Mouse (Mus musculus) gastrocnemius, postnatal 4 days (tissue): ENCODE measurements around the gene Spata31d1d. TPM values are rescaled to one million over a fixed set of nuclear protein-coding genes. Genes with fewer than 3 reads are reported as not detected.

Experiments used
- DNase-seq, 2 experiments: peaks; one replicate each; pipeline ENCODE4 v3.0.0; 2021 to 2022; ENCODE audit warnings: low spot score in 2 of 2, mixed read lengths in 2 of 2
- total RNA-seq, 2 experiments: library from RNA; stranded (reverse); gene quantifications; 2 replicates each; pipeline ENCODE4 v1.2.3; 2021

Spata31d1d gene
- total RNA-seq, 2 experiments from 2014 or later, result not detected

GRCm38 (mm10) chr13:59679908-59680307, 51.6 kb downstream of the Spata31d1d start:
- no peak for DNase-seq

DNA sequence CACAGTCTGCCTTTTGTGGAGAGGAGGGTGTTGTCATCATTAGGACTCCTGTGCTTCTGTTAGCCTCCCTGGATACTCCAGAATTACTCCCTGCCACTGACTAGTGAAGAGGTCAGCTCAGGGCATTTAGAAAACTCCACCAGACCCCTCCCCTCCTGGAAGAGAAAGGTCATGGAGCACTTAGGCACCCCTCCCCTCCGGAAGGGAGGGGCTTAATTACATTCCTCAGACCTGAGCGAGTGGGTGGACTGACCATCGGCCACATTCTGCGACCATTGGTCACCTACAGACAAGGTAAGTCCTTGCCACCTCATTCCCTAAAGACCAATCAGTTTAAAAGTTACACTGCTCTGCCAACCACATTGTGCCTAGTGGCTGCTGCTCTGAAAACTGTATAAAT, 52.2 kb downstream of the Spata31d1d start:
- DNase-seq, result no peak

DNA sequence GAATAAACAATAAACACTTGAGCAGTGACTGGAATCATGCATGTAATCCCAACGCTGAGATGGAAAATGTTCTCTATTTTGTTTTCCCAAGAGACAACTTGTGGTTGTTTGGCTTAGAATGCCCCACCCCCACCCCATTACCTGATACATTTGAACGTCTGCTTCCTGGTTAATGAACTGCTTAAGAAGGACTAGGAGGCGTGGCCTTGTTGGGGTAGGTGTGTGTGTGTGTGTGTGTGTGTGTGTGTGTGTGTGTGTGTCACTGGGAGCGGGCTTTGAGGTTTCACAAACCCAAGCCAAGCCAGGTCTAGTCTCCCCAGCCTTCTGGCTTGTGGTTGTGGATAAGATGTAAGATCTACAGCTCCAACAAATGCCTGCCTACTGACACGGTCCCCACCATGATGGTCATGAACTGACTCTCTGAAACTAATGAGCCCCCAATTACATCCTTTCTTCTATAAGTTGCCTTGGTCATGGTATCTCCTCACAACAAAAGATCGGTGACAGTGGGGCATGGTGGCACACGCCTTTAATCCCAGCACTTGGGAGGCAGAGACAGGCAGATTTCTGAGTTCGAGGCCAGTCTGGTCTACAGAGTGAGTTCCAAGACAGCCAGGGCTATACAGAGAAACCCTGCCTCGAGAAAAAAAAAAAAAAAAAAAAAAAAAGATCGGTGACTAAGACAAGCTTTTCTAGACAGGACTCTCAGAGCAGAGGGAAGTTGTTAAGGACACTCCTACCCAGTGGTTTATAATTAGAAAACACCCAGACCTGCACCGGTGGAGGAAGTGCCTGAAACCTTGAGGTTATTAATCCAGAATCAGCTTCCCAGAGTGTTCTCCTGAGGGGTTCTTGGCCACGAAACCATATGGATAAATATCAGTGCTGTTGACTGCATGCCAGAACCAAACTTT, 55.0 kb downstream of the Spata31d1d start:
- DNase-seq, result peak; percentile 33 to 64

Other genes with a start within 250 kb of the Spata31d1d start
- 10 to 100 TPM; 30.8 to 31.2 TPM for gene Agtpbp1, start 146.5 kb downstream of the Spata31d1d start, total RNA-seq
- 10 to 100 TPM; 53.3 to 57.8 TPM for gene Naa35, start 146.5 kb downstream of the Spata31d1d start, total RNA-seq
- gene Golm1, start 55.9 kb downstream of the Spata31d1d start, total RNA-seq, result 10 to 100 TPM; 22.9 to 23.7 TPM
- not detected for gene 4921517D22Rik, start 37.6 kb downstream of the Spata31d1d start, total RNA-seq
- under 1 TPM; 0.05 to 0.07 TPM for gene Spata31d1a, start 21.4 kb downstream of the Spata31d1d start, total RNA-seq
- under 1 TPM; 0.05 to 0.08 TPM for gene Spata31d1b, start 19.5 kb downstream of the Spata31d1d start, total RNA-seq
- not detected for gene 1700014D04Rik, start 15.0 kb upstream of the Spata31d1d start, total RNA-seq
- 10 to 100 TPM; 86.8 to 91.1 TPM for gene Isca1, start 38.1 kb upstream of the Spata31d1d start, total RNA-seq
- not detected for gene Gm49354, start 50.5 kb upstream of the Spata31d1d start, total RNA-seq
- 10 to 100 TPM; 53.7 to 65.8 TPM for gene Tut7, start 91.4 kb upstream of the Spata31d1d start, total RNA-seq